In the genomic region with DNA sequence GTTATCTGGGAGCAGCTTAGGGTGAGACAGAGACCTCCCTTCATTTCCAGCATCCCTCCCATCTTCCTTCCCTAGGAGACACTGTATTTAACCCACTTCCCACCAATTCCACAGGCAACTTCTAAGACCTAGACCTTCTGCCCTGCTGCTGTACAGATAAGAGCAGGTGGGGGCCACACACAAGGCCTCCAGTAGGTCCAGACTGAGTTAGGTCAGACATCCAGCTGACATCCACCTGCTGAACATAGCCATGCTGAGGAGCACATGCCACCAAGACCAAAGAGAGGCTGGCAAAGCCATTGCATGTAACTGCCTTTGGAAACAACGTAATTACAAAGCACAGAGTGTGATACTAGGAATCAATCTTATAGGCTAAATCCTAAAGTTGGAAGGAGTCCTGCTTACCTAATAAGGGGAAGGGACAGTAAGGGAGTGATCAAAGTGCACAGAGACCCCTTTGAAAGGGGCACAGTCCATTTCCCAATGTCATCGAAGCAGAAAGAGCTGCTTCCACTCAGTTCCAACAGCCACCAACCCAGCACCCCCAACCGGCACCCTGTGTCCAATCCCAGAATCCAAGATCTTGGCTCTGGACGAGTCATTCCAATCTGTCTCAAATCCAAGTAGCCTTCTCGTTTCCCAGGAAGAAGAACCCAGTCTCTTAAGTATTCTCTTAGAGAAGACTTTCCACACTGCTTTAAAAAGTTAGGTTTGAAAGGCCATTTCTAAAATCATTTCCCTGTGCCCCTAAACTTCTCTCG, we compare ENCODE assay signal across 7 mouse cellular contexts. TPM values are rescaled to one million over a fixed set of nuclear protein-coding genes. Genes with fewer than 3 reads are reported as not detected.
A peak's percentile ranks its signal among the peaks of the same experiment; 100 is the strongest.
DNase-seq lines count a peak whose midpoint lies in the region; ATAC-seq lines count a peak whose summit lies in the region.

No protein-coding gene starts in this region.

- DNase-seq in lung, adult 18-20 months = no peak
- no peak for DNase-seq in forebrain, embryonic 10.5 days (ENCODE audit: extremely low spot score, low spot score)
- DNase-seq in kidney, postnatal 4 days = peak; percentile 26 to 54
- DNase-seq in frontal cortex, postnatal 36 days (ENCODE audit: low spot score in 2 of 2) = no peak
- DNase-seq in natural killer cell, adult 2 months (ENCODE audit: low spot score in 2 of 2) = no peak

- peak overlapping the region; percentile 79 for H3K4me3 ChIP-seq in lung, embryonic 16.5 days (ENCODE audit: low read length)
- peak overlapping the region; percentile 96 for H3K4me3 ChIP-seq in forebrain, embryonic 10.5 days
- peak overlapping the region; percentile 93 for H3K4me3 ChIP-seq in neural tube, embryonic 14.5 days (ENCODE audit: low read depth, low read length)

- peak overlapping the region; percentile 59 for H3K4me2 ChIP-seq in lung, embryonic 16.5 days (ENCODE audit: low read depth, low read length)
- peak overlapping the region; percentile 86 for H3K4me2 ChIP-seq in neural tube, embryonic 14.5 days (ENCODE audit: low read depth, low read length)

- no peaks in the 10 kb centered on the region for H3K36me3 ChIP-seq in lung, embryonic 16.5 days (ENCODE audit: control insufficient read depth, insufficient read depth, low read length)
- peaks cover 9% of the 10 kb centered on the region; the same call in 1 of the 2 replicates for H3K36me3 ChIP-seq in forebrain, embryonic 10.5 days (replicated peaks)
- H3K36me3 ChIP-seq in neural tube, embryonic 14.5 days (ENCODE audit: control insufficient read depth, insufficient read depth, low read length) = no peaks in the 10 kb centered on the region

- peak overlapping the region; percentile 97 for H3K9ac ChIP-seq in lung, embryonic 16.5 days (ENCODE audit: low read length)
- peak overlapping the region; percentile 95 for H3K9ac ChIP-seq in neural tube, embryonic 14.5 days (replicated peaks; ENCODE audit: low read depth, low read length)

- H3K27me3 ChIP-seq in lung, embryonic 16.5 days (ENCODE audit: control insufficient read depth, insufficient read depth, low read depth, low read length) = no peaks in the 10 kb centered on the region
- H3K27me3 ChIP-seq in forebrain, embryonic 10.5 days (ENCODE audit: poor library complexity, severe bottlenecking) = 0 out of 2 replicates have a peak, but pooled peaks cover 5% of the 10 kb centered on the region
- H3K27me3 ChIP-seq in neural tube, embryonic 14.5 days (ENCODE audit: control insufficient read depth, insufficient read depth, low read length) = no peaks in the 10 kb centered on the region

- H3K9me3 ChIP-seq in lung, embryonic 16.5 days (ENCODE audit: control insufficient read depth, low read length) = no peaks in the 10 kb centered on the region
- H3K9me3 ChIP-seq in forebrain, embryonic 10.5 days = no peaks in the 10 kb centered on the region
- H3K9me3 ChIP-seq in neural tube, embryonic 14.5 days (ENCODE audit: control insufficient read depth, low read length) = no peaks in the 10 kb centered on the region

- H3K27ac ChIP-seq in lung, embryonic 16.5 days (ENCODE audit: low read length) = no peak overlapping the region
- peak overlapping the region; percentile 95 for H3K27ac ChIP-seq in forebrain, embryonic 10.5 days
- no peak overlapping the region for H3K27ac ChIP-seq in neural tube, embryonic 14.5 days (ENCODE audit: low read depth, low read length)

- peaks cover 20% of the 10 kb centered on the region for H3K4me1 ChIP-seq in lung, embryonic 16.5 days (replicated peaks; ENCODE audit: control insufficient read depth, insufficient read depth, low read length)
- H3K4me1 ChIP-seq in forebrain, embryonic 10.5 days = peaks cover 38% of the 10 kb centered on the region
- peaks cover 19% of the 10 kb centered on the region; the same call in 1 of the 2 replicates for H3K4me1 ChIP-seq in neural tube, embryonic 14.5 days (ENCODE audit: control insufficient read depth, insufficient read depth, low read length)

- no peak for ATAC-seq in lung, embryonic 16.5 days (ENCODE audit: low read depth)
- ATAC-seq in neural tube, embryonic 14.5 days (ENCODE audit: low read depth) = no peak

- 22% methylated on average over 6 of the region's 6 CpGs for WGBS in lung, embryonic 16.5 days
- 34% methylated on average over 6 of the region's 6 CpGs for WGBS in forebrain, embryonic 10.5 days
- 28% methylated on average over 6 of the region's 6 CpGs for WGBS in neural tube, embryonic 14.5 days

RNA-seq across cellular contexts. Expression of gene Agpat3, which starts 1.3 kb away (rescaled TPM):
- 28.2 and 33.9 TPM in 2 replicates for polyA plus RNA-seq in lung, embryonic 16.5 days (2015; fragmentation: Nextera tagmentation; extraction: Ambion mirVana)
- polyA plus RNA-seq in forebrain, embryonic 10.5 days (2016; fragmentation: Nextera tagmentation; extraction: Ambion mirVana) = 36.8 and 37.7 TPM in 2 replicates
- polyA plus RNA-seq in neural tube, embryonic 14.5 days (2014; fragmentation: Nextera tagmentation; extraction: Ambion mirVana) = 64.4 and 89.5 TPM in 2 replicates

Comparison
In these comparisons a context has a peak if more than half of its experiments do, and no peak if none do; other contexts are left out.
1. DNase-seq: peak in kidney, postnatal 4 days (2 of 2); none in lung, adult 18-20 months (0 of 2), forebrain, embryonic 10.5 days (single experiment), frontal cortex, postnatal 36 days (0 of 2) and natural killer cell, adult 2 months (0 of 2).
2. Peak in every context shown above with its lines, with median percentiles within 50 percentile points of each other: H3K4me3 ChIP-seq.